Mouse (Mus musculus) spleen, adult 2 months (tissue): Measurements from ENCODE around the gene Mdm4. TPM values are rescaled to one million over a fixed set of nuclear protein-coding genes. Genes with fewer than 3 reads are reported as not detected.
"Not testable (repeated sequence)": the region's sequence is repeated elsewhere in the genome, so short reads cannot be mapped to it uniquely, and the experiment has no call there.

Experiments
- DNase-seq, 2 experiments: peaks; one replicate each; pipeline versions ENCODE4 v3.0.0 to v3.0.0-alpha.2; 2012 to 2021; ENCODE audit warnings: low spot score in 2 of 2, low read depth in 1 of 2
- H3K27ac ChIP-seq: fragments of 200-500 bp; 2 replicates; pipeline ENCODE4 v1.5.1; 2012; ENCODE audit warnings: low read length, inconsistent platforms; ENCODE audit not compliant: insufficient read depth
- H3K27me3 ChIP-seq: fragments of 200-500 bp; 2 replicates; pipeline ENCODE4 v1.6.1; 2012; ENCODE audit warnings: mild to moderate bottlenecking, moderate library complexity, low read length, inconsistent platforms; ENCODE audit not compliant: control insufficient read depth, insufficient read depth
- H3K36me3 ChIP-seq: fragments of 200-500 bp; 2 replicates; pipeline ENCODE4 v1.6.1; 2012; ENCODE audit warnings: mild to moderate bottlenecking, low read length, inconsistent platforms; ENCODE audit not compliant: control insufficient read depth, insufficient read depth
- H3K4me1 ChIP-seq: fragments of 200-500 bp; 2 replicates; pipeline ENCODE4 v1.6.1; 2011; ENCODE audit warnings: inconsistent platforms; ENCODE audit not compliant: control insufficient read depth, insufficient read depth, insufficient read length
- H3K4me3 ChIP-seq: fragments of 200-500 bp; 2 replicates; pipeline ENCODE4 v1.5.1; 2011; ENCODE audit warnings: mild to moderate bottlenecking, inconsistent platforms; ENCODE audit not compliant: insufficient read depth, insufficient read length; ENCODE audit errors: extremely low read depth
- CTCF ChIP-seq: fragments of 200-500 bp; IDR thresholded peaks from 2 replicates; pipeline ENCODE4 v1.5.1; 2011; ENCODE audit warnings: mild to moderate bottlenecking, inconsistent platforms; ENCODE audit not compliant: insufficient read depth, insufficient read length, insufficient replicate concordance; ENCODE audit errors: extremely low read depth
- POLR2A ChIP-seq: fragments of 200-500 bp; IDR thresholded peaks from 2 replicates; pipeline ENCODE4 v1.6.1; 2011; ENCODE audit warnings: low read depth, low read length, inconsistent platforms
- WGBS: fragments of 180-500 bp; shearing (Covaris S2); methylation state at CpG from one replicate; pipeline ENCODE4 v1.1.7; 2018; 5-methylcytosine and 5-hydroxymethylcytosine counted together
- polyA plus RNA-seq: library from polyadenylated mRNA; depleted of rRNA; stranded (reverse); fragments of >200 nt; gene quantifications from 2 replicates; pipeline ENCODE4 v1.2.3, GENCODE M21; 2012

Gene Mdm4
- polyA plus RNA-seq, 1 experiment, result 39.3 TPM

GRCm38 (mm10) chr1:133032981-133033315 is 2.6 kb upstream of the Mdm4 start:
- TF ChIP-seq CTCF, result no peak
- TF ChIP-seq POLR2A, result no peak
- Histone ChIP-seq H3K27me3 (no peaks in the 10 kb centered on the region), H3K27ac (no peak overlapping the region; the same call in 1 of the 2 replicates), H3K4me1 (peaks cover 4% of the 10 kb centered on the region; the same call in 1 of the 2 replicates), H3K36me3 (no peaks in the 10 kb centered on the region), H3K4me3 (no peak overlapping the region)
- no peak for DNase-seq
- whole genome bisulfite sequencing, result 63% methylated on average over 5 of the region's 5 CpGs

- 24% methylated on average over 3 of the region's 3 CpGs for WGBS
- peak in 1 of 2 experiments; percentile 69 for DNase-seq
- Histone ChIP-seq H3K36me3 (no peaks in the 10 kb centered on the region), H3K4me1 (peaks cover 4% of the 10 kb centered on the region; the same call in 1 of the 2 replicates), H3K27me3 (no peaks in the 10 kb centered on the region), H3K27ac (peak overlapping the region; percentile 80), H3K4me3 (no peak overlapping the region)
- no peak for TF ChIP-seq POLR2A
- no peak for TF ChIP-seq CTCF
These were observed 617 bp downstream of the Mdm4 start for GRCm38 (mm10) chr1:133029744-133030143.

GRCm38 (mm10) chr1:133027980-133028379 is 2.4 kb downstream of the Mdm4 start:
- no peak overlapping the region for H3K27ac ChIP-seq
- no peak for DNase-seq
- no peaks in the 10 kb centered on the region for H3K27me3 ChIP-seq
- 77% methylated on average over 7 of the region's 7 CpGs for WGBS
- peaks cover 4% of the 10 kb centered on the region; the same call in 1 of the 2 replicates for H3K4me1 ChIP-seq
- H3K36me3 ChIP-seq, result no peaks in the 10 kb centered on the region
- no peak overlapping the region for H3K4me3 ChIP-seq
- no peak for TF ChIP-seq CTCF
- no peak for TF ChIP-seq POLR2A

GRCm38 (mm10) chr1:133027126-133027525 is 3.2 kb downstream of the Mdm4 start:
- no peaks in the 10 kb centered on the region for H3K27me3 ChIP-seq
- H3K4me1 ChIP-seq, result peaks cover 4% of the 10 kb centered on the region; the same call in 1 of the 2 replicates
- H3K36me3 ChIP-seq, result no peaks in the 10 kb centered on the region
- H3K4me3 ChIP-seq, result no peak overlapping the region
- no peak for TF ChIP-seq POLR2A
- TF ChIP-seq CTCF, result no peak
- peak overlapping the region; percentile 9; the same call in 1 of the 2 replicates for H3K27ac ChIP-seq
- no peak for DNase-seq
- WGBS, result 93% methylated on average over 2 of the region's 2 CpGs

- peak overlapping the region; percentile 81 for H3K27ac ChIP-seq
- not testable (repeated sequence) for H3K4me1 ChIP-seq, H3K27me3 ChIP-seq, H3K36me3 ChIP-seq, DNase-seq
- 6% methylated on average over 23 of the region's 23 CpGs for WGBS
- H3K4me3 ChIP-seq, result peak overlapping the region; percentile 95
These were observed 4.6 kb downstream of the Mdm4 start for GRCm38 (mm10) chr1:133025796-133026190.

- Histone ChIP-seq H3K36me3 (no peaks in the 10 kb centered on the region), H3K27ac (peak overlapping the region; percentile 81), H3K4me3 (peak overlapping the region; percentile 95), H3K27me3 (no peaks in the 10 kb centered on the region), H3K4me1 (peaks cover 2% of the 10 kb centered on the region; the same call in 1 of the 2 replicates)
- WGBS, result 1% methylated on average over 40 of the region's 40 CpGs
- TF ChIP-seq CTCF (no peak), POLR2A (peak; percentile 60)
- DNase-seq, result peak; percentile 81 to 92
These were observed 5.1 kb downstream of the Mdm4 start for GRCm38 (mm10) chr1:133025051-133025795.

GRCm38 (mm10) chr1:133024426-133024825 is 5.9 kb downstream of the Mdm4 start:
- DNase-seq, result no peak
- no peak overlapping the region for H3K27ac ChIP-seq
- H3K27me3 ChIP-seq, result no peaks in the 10 kb centered on the region
- no peaks in the 10 kb centered on the region for H3K36me3 ChIP-seq
- H3K4me1 ChIP-seq, result peaks cover 2% of the 10 kb centered on the region
- TF ChIP-seq CTCF (no peak), POLR2A (no peak)
- H3K4me3 ChIP-seq, result peak overlapping the region; percentile 95
- 14% methylated on average over 7 of the region's 7 CpGs for WGBS

GRCm38 (mm10) chr1:133023723-133024122 is 6.6 kb downstream of the Mdm4 start:
- not testable (repeated sequence) for H3K4me3 ChIP-seq, DNase-seq, H3K36me3 ChIP-seq, H3K27ac ChIP-seq, H3K27me3 ChIP-seq, H3K4me1 ChIP-seq
- 64% methylated on average over 3 of the region's 3 CpGs for WGBS

- DNase-seq, H3K27me3 ChIP-seq, H3K4me3 ChIP-seq, H3K4me1 ChIP-seq, H3K27ac ChIP-seq: not testable (repeated sequence)
- peaks cover 10% of the 10 kb centered on the region for H3K36me3 ChIP-seq
- WGBS, result 95% methylated on average over 2 of the region's 2 CpGs
These were observed 8.4 kb downstream of the Mdm4 start for GRCm38 (mm10) chr1:133021971-133022370.
